Comparison of ENCODE assay signal across 22 mouse cellular contexts in the genomic region with DNA sequence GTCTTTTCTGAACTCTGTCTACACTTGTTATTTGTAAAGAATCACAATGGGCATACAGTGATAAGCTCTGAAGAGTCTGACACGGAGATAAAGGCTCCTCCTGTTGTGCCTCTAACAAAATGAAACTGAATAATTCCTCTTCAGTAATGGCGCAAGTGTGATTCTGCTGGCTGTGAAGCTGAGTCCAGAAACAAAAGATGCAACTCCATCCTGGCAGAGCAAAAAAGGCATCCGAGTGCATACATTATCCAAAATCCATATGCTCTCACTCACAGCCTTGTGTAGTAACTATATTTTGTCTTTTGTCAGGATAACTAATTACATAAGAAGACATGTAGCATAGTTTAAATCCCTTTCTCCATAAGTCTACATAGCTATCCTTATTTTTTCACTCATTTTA.
DNase-seq lines count a peak whose midpoint lies in the region; ATAC-seq and TF ChIP-seq lines count a peak whose summit lies in the region.
"Had no signal": no experiment of that assay in that cellular context is flagged by ENCODE, and none has a peak within 500 bp of the region (broad histone marks: within the 10 kb centered on the region; RNA-seq: fewer than 3 reads in every experiment).

No protein-coding gene starts in this region.

- DNase-seq in frontal cortex, postnatal 25 days (ENCODE audit: low spot score in 2 of 2) = no peak
- peak; percentile 23 for DNase-seq in right cerebral cortex, adult 18-20 months
- DNase-seq in right cerebral cortex, postnatal 36 days (ENCODE audit: low spot score in 2 of 2) = no peak
- peak; percentile 33 for DNase-seq in brain, embryonic 14.5 days (ENCODE audit: low read depth)
- DNase-seq: adrenal gland, adult 8-10 months; adrenal gland, postnatal 25 days; cerebellum, adult 11 months; cerebellum, adult 2 months; cerebellum, adult 9-11 months; cerebellum, postnatal 25 days; gastrocnemius, postnatal 36 days; heart, adult 2 months; heart, postnatal 14 days; heart, postnatal 4 days had no signal

- TF ChIP-seq CTCF in brain, embryonic 14.5 days (IDR thresholded peaks at IDR 0.05; ENCODE audit: borderline replicate concordance, extremely low read depth, insufficient read depth, insufficient read length) = no peak

- peak; percentile 98 for ATAC-seq in frontal cortex, adult (ENCODE audit: low TSS enrichment)
- ATAC-seq in erythroid progenitor cell, adult 5-6 weeks (replicated peaks; ENCODE audit: low FRiP score, poor library complexity, severe bottlenecking) = no peak
- ATAC-seq: activated CD4-positive, CD25-positive, alpha-beta regulatory T cell, adult 4 months; CD4-positive, CD25-positive, alpha-beta regulatory T cell, adult 4 months; forebrain, embryonic 14.5 days; hindbrain, postnatal 0 days; inflammation-experienced regulatory T-cells, adult 6 months; intestine, embryonic 16.5 days had no signal

- TF ChIP-seq POLR2A in brain, embryonic 14.5 days (IDR thresholded peaks at IDR 0.05; ENCODE audit: borderline replicate concordance, extremely low read depth, insufficient read depth, insufficient read length, poor library complexity, severe bottlenecking) = no peak

Comparison
In these comparisons a context has a peak if more than half of its experiments do, and no peak if none do; other contexts are left out.
1. DNase-seq: peak in right cerebral cortex, adult 18-20 months (single experiment) and brain, embryonic 14.5 days (single experiment); none in frontal cortex, postnatal 25 days (0 of 2) and right cerebral cortex, postnatal 36 days (0 of 2).